Mouse (Mus musculus): ENCODE results near the gene Mcoln2. TPM values are rescaled to one million over a fixed set of nuclear protein-coding genes. Genes with fewer than 3 reads are reported as not detected.
A peak's percentile ranks its signal among the peaks of the same experiment; 100 is the strongest.

The Mcoln2 gene
- polyA plus RNA-seq, 1 experiment from 2014 or later = 2.3 TPM

GRCm38 (mm10) chr3:146121310-146122124, 28.1 kb upstream of the Mcoln2 start:
- whole genome bisulfite sequencing = 10% methylated on average over 25 of the region's 25 CpGs
- Histone ChIP-seq H3K36me3 (no peaks in the 10 kb centered on the region), H3K9ac (no peak overlapping the region), H3K9me3 (no peaks in the 10 kb centered on the region), H3K4me1 (peaks cover 12% of the 10 kb centered on the region; the same call in 1 of the 2 replicates), H3K4me3 (peak overlapping the region; percentile 18), H3K4me2 (peak overlapping the region; percentile 50), H3K27me3 (peaks cover 19% of the 10 kb centered on the region), H3K27ac (no peak overlapping the region)
- no peak for ATAC-seq (ENCODE audit: borderline replicate concordance, extremely low read depth, low FRiP score, low TSS enrichment)

DNA sequence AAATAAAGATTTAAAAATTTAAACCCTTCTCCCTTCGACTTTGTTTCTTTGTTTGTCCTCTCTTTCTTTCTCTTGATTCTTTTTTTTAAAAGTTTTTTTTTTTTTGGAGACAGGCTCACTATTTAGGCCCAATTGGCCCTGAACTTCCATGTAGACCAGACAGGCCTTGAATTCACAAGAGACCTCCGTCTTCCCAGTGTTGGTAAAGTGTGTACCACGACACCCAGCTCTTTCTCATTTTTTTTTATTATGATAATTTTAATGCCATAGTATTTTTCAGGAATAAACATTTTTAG, 27.6 kb upstream of the Mcoln2 start:
- H3K4me3 ChIP-seq = no peak overlapping the region
- no peak overlapping the region for H3K9ac ChIP-seq
- no peaks in the 10 kb centered on the region for H3K36me3 ChIP-seq
- 56% methylated on average over 3 of the region's 3 CpGs for WGBS
- H3K27me3 ChIP-seq = peaks cover 15% of the 10 kb centered on the region
- no peak overlapping the region for H3K27ac ChIP-seq
- no peak for ATAC-seq (ENCODE audit: borderline replicate concordance, extremely low read depth, low FRiP score, low TSS enrichment)
- H3K4me2 ChIP-seq = no peak overlapping the region
- peaks cover 12% of the 10 kb centered on the region; the same call in 1 of the 2 replicates for H3K4me1 ChIP-seq
- H3K9me3 ChIP-seq = no peaks in the 10 kb centered on the region

- no peak overlapping the region for H3K4me3 ChIP-seq
- H3K27me3 ChIP-seq = peaks cover 6% of the 10 kb centered on the region
- no peaks in the 10 kb centered on the region for H3K36me3 ChIP-seq
- no peak overlapping the region for H3K4me2 ChIP-seq
- 68% methylated on average over 8 of the region's 8 CpGs for WGBS
- H3K4me1 ChIP-seq = peaks cover 7% of the 10 kb centered on the region; the same call in 1 of the 2 replicates
- no peak for ATAC-seq (ENCODE audit: borderline replicate concordance, extremely low read depth, low FRiP score, low TSS enrichment)
- no peak overlapping the region for H3K27ac ChIP-seq
- H3K9ac ChIP-seq = no peak overlapping the region
- no peaks in the 10 kb centered on the region for H3K9me3 ChIP-seq
These were observed 26.7 kb upstream of the Mcoln2 start for GRCm38 (mm10) chr3:146122807-146123463.

GRCm38 (mm10) chr3:146123464-146123825, 26.2 kb upstream of the Mcoln2 start:
- no peak overlapping the region for H3K4me2 ChIP-seq
- 53% methylated on average over 9 of the region's 9 CpGs for WGBS
- peaks cover 7% of the 10 kb centered on the region; the same call in 1 of the 2 replicates for H3K4me1 ChIP-seq
- no peak overlapping the region for H3K9ac ChIP-seq
- H3K4me3 ChIP-seq = no peak overlapping the region
- H3K27me3 ChIP-seq = peaks cover 1% of the 10 kb centered on the region; the same call in 1 of the 2 replicates
- no peak overlapping the region for H3K27ac ChIP-seq
- peak; percentile 52; the same call in 1 of the 2 replicates for ATAC-seq (ENCODE audit: borderline replicate concordance, extremely low read depth, low FRiP score, low TSS enrichment)
- no peaks in the 10 kb centered on the region for H3K36me3 ChIP-seq
- no peaks in the 10 kb centered on the region for H3K9me3 ChIP-seq

- Histone ChIP-seq H3K4me1 (no peaks in the 10 kb centered on the region), H3K9me3 (no peaks in the 10 kb centered on the region), H3K4me2 (no peak overlapping the region), H3K27ac (no peak overlapping the region), H3K4me3 (no peak overlapping the region), H3K36me3 (no peaks in the 10 kb centered on the region), H3K27me3 (no peaks in the 10 kb centered on the region), H3K9ac (no peak overlapping the region)
- WGBS = 42% methylated on average over 6 of the region's 6 CpGs
- no peak for ATAC-seq (ENCODE audit: borderline replicate concordance, extremely low read depth, low FRiP score, low TSS enrichment)
These were observed 22.4 kb upstream of the Mcoln2 start for GRCm38 (mm10) chr3:146127205-146127604.

DNA sequence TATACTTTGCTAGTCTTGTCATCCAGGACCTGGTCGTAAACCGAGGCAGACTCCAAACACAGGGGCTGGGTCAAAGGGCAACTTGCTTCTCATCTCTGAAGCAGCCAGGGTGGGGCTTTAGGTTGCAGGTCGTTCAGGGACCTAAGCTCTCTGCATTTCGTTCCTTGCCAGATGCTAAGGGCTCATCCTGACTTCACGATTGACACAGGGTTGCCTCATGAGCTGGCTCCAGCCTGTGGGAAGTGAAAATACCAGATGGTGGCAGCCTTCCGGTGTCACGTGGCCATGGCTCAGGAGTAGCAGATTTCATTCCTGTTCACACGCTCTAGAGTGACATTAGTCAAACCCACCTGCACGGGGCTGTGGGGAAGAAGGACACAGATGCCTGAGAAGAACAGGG, 14.8 kb upstream of the Mcoln2 start:
- Histone ChIP-seq H3K9me3 (no peaks in the 10 kb centered on the region), H3K4me2 (no peak overlapping the region), H3K27me3 (no peaks in the 10 kb centered on the region), H3K27ac (no peak overlapping the region), H3K4me3 (no peak overlapping the region), H3K4me1 (no peaks in the 10 kb centered on the region), H3K9ac (no peak overlapping the region), H3K36me3 (no peaks in the 10 kb centered on the region)
- WGBS = 69% methylated on average over 9 of the region's 9 CpGs
- no peak for ATAC-seq (ENCODE audit: borderline replicate concordance, extremely low read depth, low FRiP score, low TSS enrichment)

GRCm38 (mm10) chr3:146135417-146135816, 14.2 kb upstream of the Mcoln2 start:
- no peak for ATAC-seq (ENCODE audit: borderline replicate concordance, extremely low read depth, low FRiP score, low TSS enrichment)

GRCm38 (mm10) chr3:146136422-146136821, 13.2 kb upstream of the Mcoln2 start:
- no peak for ATAC-seq (ENCODE audit: borderline replicate concordance, extremely low read depth, low FRiP score, low TSS enrichment)

More at GRCm38 (mm10) chr3:146135417-146135816, 14.2 kb upstream of the Mcoln2 start:
- 76% methylated on average over 2 of the region's 2 CpGs for whole genome bisulfite sequencing
- H3K4me2 ChIP-seq = no peak overlapping the region
- no peak overlapping the region for H3K4me3 ChIP-seq
- no peaks in the 10 kb centered on the region for H3K9me3 ChIP-seq
- no peaks in the 10 kb centered on the region for H3K36me3 ChIP-seq
- H3K27me3 ChIP-seq = no peaks in the 10 kb centered on the region
- no peaks in the 10 kb centered on the region for H3K4me1 ChIP-seq
- H3K9ac ChIP-seq = no peak overlapping the region
- no peak overlapping the region for H3K27ac ChIP-seq

DNA sequence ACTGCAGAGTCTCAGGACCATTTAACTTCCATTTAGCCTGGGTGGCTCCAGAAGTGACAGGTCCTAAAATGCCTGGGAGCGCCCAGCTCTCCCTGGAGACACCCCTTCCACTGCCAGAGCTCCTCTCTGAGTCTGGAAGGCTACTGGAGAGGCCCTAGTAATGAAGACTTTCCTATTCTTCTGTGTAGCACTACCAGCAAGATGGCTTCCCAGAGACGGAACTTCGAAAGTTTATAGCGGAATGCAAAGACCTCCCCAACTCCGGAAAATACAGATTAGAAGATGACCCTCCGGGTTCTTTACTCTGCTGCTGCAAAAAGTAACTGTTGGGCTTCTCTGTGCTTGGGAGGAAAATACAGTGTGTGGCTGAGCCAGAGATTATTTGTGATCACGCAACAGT, 9.4 kb upstream of the Mcoln2 start:
- no peak overlapping the region for H3K27ac ChIP-seq
- H3K27me3 ChIP-seq = no peaks in the 10 kb centered on the region
- H3K4me2 ChIP-seq = no peak overlapping the region
- ATAC-seq (ENCODE audit: borderline replicate concordance, extremely low read depth, low FRiP score, low TSS enrichment) = no peak
- WGBS = 91% methylated on average over 7 of the region's 7 CpGs
- H3K4me3 ChIP-seq = no peak overlapping the region
- no peaks in the 10 kb centered on the region for H3K4me1 ChIP-seq
- no peaks in the 10 kb centered on the region for H3K9me3 ChIP-seq
- no peak overlapping the region for H3K9ac ChIP-seq
- no peaks in the 10 kb centered on the region for H3K36me3 ChIP-seq

More at GRCm38 (mm10) chr3:146136422-146136821, 13.2 kb upstream of the Mcoln2 start:
- no peaks in the 10 kb centered on the region for H3K4me1 ChIP-seq
- H3K27ac ChIP-seq = no peak overlapping the region
- WGBS = 28% methylated on average over 10 of the region's 10 CpGs
- H3K9me3 ChIP-seq = no peaks in the 10 kb centered on the region
- H3K4me2 ChIP-seq = no peak overlapping the region
- H3K4me3 ChIP-seq = no peak overlapping the region
- H3K36me3 ChIP-seq = no peaks in the 10 kb centered on the region
- no peak overlapping the region for H3K9ac ChIP-seq
- no peaks in the 10 kb centered on the region for H3K27me3 ChIP-seq

DNA sequence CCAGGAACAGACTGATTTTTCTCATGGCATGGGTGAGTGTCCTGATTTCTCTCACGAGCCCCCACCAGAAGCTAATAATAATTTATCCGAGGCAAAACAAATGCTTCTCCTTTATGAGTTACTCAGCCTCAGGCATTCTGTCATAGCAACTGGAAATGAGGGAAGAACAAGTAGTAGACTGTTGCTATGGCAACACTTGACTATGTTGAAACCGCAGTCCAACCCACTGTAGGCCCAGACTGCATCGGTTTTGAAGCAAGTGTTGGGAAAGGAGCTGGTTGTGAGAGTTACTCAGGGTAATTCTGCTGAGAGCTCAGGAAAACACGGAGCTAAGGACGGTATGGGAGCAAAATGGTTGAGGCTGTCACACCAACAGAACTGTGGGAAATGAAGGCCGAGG, 7.1 kb upstream of the Mcoln2 start:
- Histone ChIP-seq H3K36me3 (no peaks in the 10 kb centered on the region), H3K27me3 (no peaks in the 10 kb centered on the region), H3K4me1 (no peaks in the 10 kb centered on the region), H3K4me3 (no peak overlapping the region), H3K9ac (no peak overlapping the region), H3K27ac (no peak overlapping the region), H3K4me2 (no peak overlapping the region), H3K9me3 (no peaks in the 10 kb centered on the region)
- ATAC-seq (ENCODE audit: borderline replicate concordance, extremely low read depth, low FRiP score, low TSS enrichment) = no peak
- 87% methylated on average over 7 of the region's 7 CpGs for whole genome bisulfite sequencing

DNA sequence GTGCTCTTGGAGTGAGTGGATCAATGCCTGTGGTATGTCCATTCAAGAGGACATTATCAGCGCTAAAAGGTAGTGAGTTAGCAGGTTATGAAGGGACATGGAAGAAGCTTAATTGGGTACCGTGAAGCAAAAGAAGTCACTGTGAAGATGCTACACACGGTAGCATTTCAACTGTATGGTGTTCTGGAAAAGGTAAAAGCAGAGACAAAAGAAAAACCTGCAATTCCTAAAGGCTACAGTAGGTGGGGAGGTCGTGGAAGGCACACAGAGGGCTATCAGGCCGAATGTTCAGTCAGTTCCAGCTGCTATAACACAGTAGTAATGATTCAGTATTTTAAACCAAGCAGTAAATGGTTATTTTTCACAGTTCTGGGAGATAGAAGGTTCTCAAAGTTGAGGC, 4.1 kb upstream of the Mcoln2 start:
- Histone ChIP-seq H3K4me3 (no peak overlapping the region), H3K27me3 (no peaks in the 10 kb centered on the region; the same call in 1 of the 2 replicates), H3K4me2 (no peak overlapping the region), H3K9me3 (no peaks in the 10 kb centered on the region), H3K36me3 (no peaks in the 10 kb centered on the region), H3K27ac (no peak overlapping the region), H3K4me1 (peaks cover 7% of the 10 kb centered on the region; the same call in 1 of the 2 replicates), H3K9ac (no peak overlapping the region)
- WGBS = 54% methylated on average over 5 of the region's 5 CpGs
- no peak for ATAC-seq (ENCODE audit: borderline replicate concordance, extremely low read depth, low FRiP score, low TSS enrichment)

- Histone ChIP-seq H3K4me3 (no peak overlapping the region), H3K9me3 (no peaks in the 10 kb centered on the region), H3K4me1 (peaks cover 7% of the 10 kb centered on the region; the same call in 1 of the 2 replicates), H3K27ac (no peak overlapping the region), H3K4me2 (no peak overlapping the region), H3K9ac (no peak overlapping the region), H3K36me3 (no peaks in the 10 kb centered on the region), H3K27me3 (no peaks in the 10 kb centered on the region; the same call in 1 of the 2 replicates)
- ATAC-seq (ENCODE audit: borderline replicate concordance, extremely low read depth, low FRiP score, low TSS enrichment) = no peak
- 44% methylated on average over 5 of the region's 5 CpGs for WGBS
These were observed 3.5 kb upstream of the Mcoln2 start for GRCm38 (mm10) chr3:146146131-146146530.

All from lung, embryonic 15.5 days (tissue).